In genomic region chr9:54691241-54691805, GRCm38 (mm10) we compare ENCODE assay signal across 8 mouse cellular contexts. TPM values are rescaled to one million over a fixed set of nuclear protein-coding genes. Genes with fewer than 3 reads are reported as not detected.
DNase-seq lines count a peak whose midpoint lies in the region; ATAC-seq and TF ChIP-seq lines count a peak whose summit lies in the region.
"Not testable (repeated sequence)": the region's sequence is repeated elsewhere in the genome, so short reads cannot be mapped to it uniquely, and the experiment has no call there.

No protein-coding gene starts in this region.

- H3K36me3 ChIP-seq in MEL (ENCODE audit: control insufficient read depth in 1 of 2, insufficient read depth in 2 of 2, low read length in 2 of 2); forebrain, embryonic 11.5 days (ENCODE audit: control insufficient read depth, insufficient read depth, low read length); kidney, embryonic 16.5 days (ENCODE audit: insufficient read depth, low read length); liver, embryonic 14.5 days (replicated peaks; ENCODE audit: control insufficient read depth, insufficient read depth, low read depth); midbrain, embryonic 15.5 days (replicated peaks); stomach, embryonic 15.5 days: not testable (repeated sequence)

- H3K4me2 ChIP-seq in forebrain, embryonic 11.5 days (ENCODE audit: low read depth, low read length, severe bottlenecking), result peak overlapping the region; percentile 53
- peak overlapping the region; percentile 61 for H3K4me2 ChIP-seq in kidney, embryonic 16.5 days (replicated peaks; ENCODE audit: low read depth, low read length)
- peak overlapping the region; percentile 67 for H3K4me2 ChIP-seq in liver, embryonic 14.5 days (ENCODE audit: low read depth)
- peak overlapping the region; percentile 61 for H3K4me2 ChIP-seq in midbrain, embryonic 15.5 days
- peak overlapping the region; percentile 65 for H3K4me2 ChIP-seq in stomach, embryonic 15.5 days

- TF ChIP-seq EP300 in MEL (IDR thresholded peaks at IDR 0.05; ENCODE audit: low read depth in 1 of 2, low read length in 2 of 2); liver, embryonic 14.5 days (IDR thresholded peaks at IDR 0.05; ENCODE audit: low read depth): not testable (repeated sequence)

- not testable (repeated sequence) for H3K4me1 ChIP-seq in MEL (ENCODE audit: control insufficient read depth in 1 of 2, insufficient read depth in 2 of 2, low read length in 2 of 2); forebrain, embryonic 11.5 days (replicated peaks; ENCODE audit: control insufficient read depth, insufficient read depth, low read length); kidney, embryonic 16.5 days (ENCODE audit: insufficient read depth, low read length); liver, embryonic 14.5 days (replicated peaks; ENCODE audit: control insufficient read depth in 2 of 2, insufficient read depth in 2 of 2, low read length in 1 of 2); midbrain, embryonic 15.5 days; stomach, embryonic 15.5 days

- not testable (repeated sequence) for TF ChIP-seq RAD21 in MEL (IDR thresholded peaks at IDR 0.05; ENCODE audit: low read depth, low read length)

- H3K27me3 ChIP-seq in MEL (ENCODE audit: control insufficient read depth in 1 of 2, insufficient read depth in 2 of 2, low read length in 2 of 2); forebrain, embryonic 11.5 days (ENCODE audit: control insufficient read depth, insufficient read depth, low read length); kidney, embryonic 16.5 days (ENCODE audit: insufficient read depth, low read length); liver, embryonic 14.5 days (ENCODE audit: control insufficient read depth, insufficient read depth, low read length); midbrain, embryonic 15.5 days (replicated peaks); stomach, embryonic 15.5 days (replicated peaks): not testable (repeated sequence)

- peak overlapping the region; percentile 52 for H3K9ac ChIP-seq in MEL (ENCODE audit: control insufficient read depth, low read depth, low read length, poor library complexity, severe bottlenecking)
- H3K9ac ChIP-seq in forebrain, embryonic 11.5 days (ENCODE audit: low read length), result 0 out of 2 replicates have a peak overlapping the region, but pooled peaks have one; percentile 0
- peak overlapping the region; percentile 46; the same call in 1 of the 2 replicates for H3K9ac ChIP-seq in kidney, embryonic 16.5 days (replicated peaks; ENCODE audit: low read length)
- H3K9ac ChIP-seq in liver, embryonic 14.5 days (replicated peaks), result peak overlapping the region; percentile 48
- peak overlapping the region; percentile 22; the same call in 1 of the 2 replicates for H3K9ac ChIP-seq in midbrain, embryonic 15.5 days
- H3K9ac ChIP-seq in stomach, embryonic 15.5 days, result not testable (repeated sequence)

- H3K9me3 ChIP-seq in MEL (replicated peaks; ENCODE audit: insufficient read depth, low read length); forebrain, embryonic 11.5 days (ENCODE audit: control insufficient read depth, low read length); kidney, embryonic 16.5 days (ENCODE audit: low read length); liver, embryonic 14.5 days (ENCODE audit: control insufficient read depth, low read length); midbrain, embryonic 15.5 days; stomach, embryonic 15.5 days: not testable (repeated sequence)

- peak overlapping the region; percentile 45 to 66 for H3K4me3 ChIP-seq in MEL (ENCODE audit: control insufficient read depth in 1 of 2, insufficient read depth in 1 of 2, low read depth in 2 of 2, low read length in 2 of 2)
- H3K4me3 ChIP-seq in forebrain, embryonic 11.5 days (ENCODE audit: low read depth, low read length), result peak overlapping the region; percentile 6
- peak overlapping the region; percentile 37 for H3K4me3 ChIP-seq in kidney, embryonic 16.5 days (ENCODE audit: low read length)
- peak overlapping the region; percentile 37 to 39 for H3K4me3 ChIP-seq in liver, embryonic 14.5 days (ENCODE audit: insufficient read depth in 1 of 2, low read depth in 2 of 2, low read length in 2 of 2)
- peak overlapping the region; percentile 32 for H3K4me3 ChIP-seq in midbrain, embryonic 15.5 days
- peak overlapping the region; percentile 28 for H3K4me3 ChIP-seq in stomach, embryonic 15.5 days (replicated peaks)

- WGBS in forebrain, embryonic 11.5 days, result 5% methylated on average over 31 of the region's 31 CpGs
- WGBS in kidney, embryonic 16.5 days, result 3% methylated on average over 31 of the region's 31 CpGs
- WGBS in liver, embryonic 14.5 days (ENCODE audit: insufficient replicate concordance), result 4% methylated on average over 30 of the region's 31 CpGs
- 4% methylated on average over 30 of the region's 31 CpGs for WGBS in midbrain, embryonic 15.5 days
- WGBS in stomach, embryonic 15.5 days, result 4% methylated on average over 31 of the region's 31 CpGs

- peak; percentile 39; the same call in 1 of the 2 replicates for ATAC-seq in forebrain, embryonic 11.5 days (replicated peaks; ENCODE audit: low FRiP score)
- ATAC-seq in kidney, embryonic 16.5 days (ENCODE audit: low FRiP score, low TSS enrichment), result not testable (repeated sequence)
- peak; percentile 65; the same call in 1 of the 2 replicates for ATAC-seq in liver, embryonic 14.5 days (ENCODE audit: insufficient read depth)
- 0 out of 2 replicates have a peak, but pooled peaks have one; percentile 30 for ATAC-seq in midbrain, embryonic 15.5 days (replicated peaks)
- ATAC-seq in stomach, embryonic 15.5 days (ENCODE audit: insufficient read depth, low FRiP score, low read depth), result 0 out of 2 replicates have a peak, but pooled peaks have one; percentile 56

- not testable (repeated sequence) for TF ChIP-seq POLR2A in MEL (IDR thresholded peaks at IDR 0.05; ENCODE audit: control insufficient read depth in 1 of 2, insufficient read depth in 1 of 2, low read depth in 1 of 2, low read length in 2 of 2, poor library complexity in 1 of 2)

- not testable (repeated sequence) for H3K79me2 ChIP-seq in MEL (ENCODE audit: control insufficient read depth, insufficient read depth, low read length, poor library complexity)

- peak; percentile 28 for DNase-seq in MEL (ENCODE audit: low read depth, low spot score)
- DNase-seq in cerebellum, postnatal 14 days, result peak; percentile 32 to 35
- peak; percentile 61 for DNase-seq in forebrain, embryonic 11.5 days (ENCODE audit: low spot score)
- DNase-seq in heart, postnatal 10 days, result peak; percentile 44 to 47
- not testable (repeated sequence) for DNase-seq in liver, embryonic 14.5 days (ENCODE audit: low read depth in 3 of 3, low spot score in 3 of 3)

- intact Hi-C loops in heart, postnatal 10 days (cut with DNase I), result not testable (repeated sequence)

- TF ChIP-seq CTCF in MEL (IDR thresholded peaks at IDR 0.05 in 2 of 3, conservative IDR thresholded peaks at IDR 0.05 in 1 of 3; ENCODE audit: control insufficient read depth in 1 of 3, insufficient read depth in 1 of 3, low read depth in 2 of 3, low read length in 3 of 3, poor library complexity in 1 of 3, severe bottlenecking in 1 of 3); liver, embryonic 14.5 days (IDR thresholded peaks at IDR 0.05; ENCODE audit: low read depth): not testable (repeated sequence)

- H3K27ac ChIP-seq in MEL (ENCODE audit: control insufficient read depth, low read depth, low read length); forebrain, embryonic 11.5 days (ENCODE audit: low read depth, low read length); kidney, embryonic 16.5 days (ENCODE audit: low read length); liver, embryonic 14.5 days; midbrain, embryonic 15.5 days; stomach, embryonic 15.5 days: not testable (repeated sequence)

RNA-seq across cellular contexts. Expression of gene Dnaja4, which starts 7.3 kb away (rescaled TPM):
- total RNA-seq in MEL (2012; rRNA removed), result 7.5 and 10.9 TPM in 2 replicates
- 10 to 100 TPM in 1 of 2 experiments, not detected in 1; 13.0 TPM for polyA plus RNA-seq in MEL (2012; ENCODE audit: insufficient read depth in 1 of 2, insufficient read length in 2 of 2, low read depth in 1 of 2, low replicate concordance in 2 of 2, missing spikeins in 1 of 2)
- 2.3 and 3.1 TPM in 2 replicates for polyA plus RNA-seq in forebrain, embryonic 11.5 days (2014; fragmentation: Nextera tagmentation; extraction: Ambion mirVana)
- 10 to 100 TPM; 44.1 to 53.9 TPM for total RNA-seq in heart, postnatal 10 days (2021)
- polyA plus RNA-seq in kidney, embryonic 16.5 days (2015; fragmentation: Nextera tagmentation; extraction: Ambion mirVana), result 3.1 and 3.7 TPM in 2 replicates
- 11.9 and 16.4 TPM in 2 replicates for polyA plus RNA-seq in liver, embryonic 14.5 days (2012; rRNA removed)
- polyA plus RNA-seq in liver, embryonic 14.5 days (2014; fragmentation: Nextera tagmentation; extraction: Ambion mirVana), result 20.1 and 20.3 TPM in 2 replicates
- polyA plus RNA-seq in midbrain, embryonic 15.5 days (2015; fragmentation: Nextera tagmentation; extraction: Ambion mirVana), result 7.1 and 7.2 TPM in 2 replicates
- polyA plus RNA-seq in stomach, embryonic 15.5 days (2015; fragmentation: Nextera tagmentation; extraction: Ambion mirVana), result 5.8 and 7.3 TPM in 2 replicates

RNA-seq across cellular contexts. Expression of gene Acsbg1, which starts 29.7 kb away (rescaled TPM):
- total RNA-seq in MEL (2012; rRNA removed), result 8.3 and 11.9 TPM in 2 replicates
- polyA plus RNA-seq in MEL (2012; ENCODE audit: insufficient read depth in 1 of 2, insufficient read length in 2 of 2, low read depth in 1 of 2, low replicate concordance in 2 of 2, missing spikeins in 1 of 2), result 1 to 10 TPM in 1 of 2 experiments, not detected in 1; 8.8 TPM
- 18.4 and 19.2 TPM in 2 replicates for polyA plus RNA-seq in forebrain, embryonic 11.5 days (2014; fragmentation: Nextera tagmentation; extraction: Ambion mirVana)
- under 1 TPM in 1 of 2 experiments, not detected in 1; 0.62 TPM for total RNA-seq in heart, postnatal 10 days (2021)
- polyA plus RNA-seq in kidney, embryonic 16.5 days (2015; fragmentation: Nextera tagmentation; extraction: Ambion mirVana), result 3.3 and 4.4 TPM in 2 replicates
- 0.04 and 0.09 TPM in 2 replicates for polyA plus RNA-seq in liver, embryonic 14.5 days (2012; rRNA removed)
- 0.13 TPM in 1 of 2 replicates, not detected in the other for polyA plus RNA-seq in liver, embryonic 14.5 days (2014; fragmentation: Nextera tagmentation; extraction: Ambion mirVana)
- 17.9 and 22.6 TPM in 2 replicates for polyA plus RNA-seq in midbrain, embryonic 15.5 days (2015; fragmentation: Nextera tagmentation; extraction: Ambion mirVana)
- polyA plus RNA-seq in stomach, embryonic 15.5 days (2015; fragmentation: Nextera tagmentation; extraction: Ambion mirVana), result 1.9 and 3.1 TPM in 2 replicates

RNA-seq across cellular contexts. Expression of gene Wdr61, which starts 43.0 kb away (rescaled TPM):
- 209 and 217 TPM in 2 replicates for total RNA-seq in MEL (2012; rRNA removed)
- 100 to 1,000 TPM in 1 of 2 experiments, not detected in 1; 182 TPM for polyA plus RNA-seq in MEL (2012; ENCODE audit: insufficient read depth in 1 of 2, insufficient read length in 2 of 2, low read depth in 1 of 2, low replicate concordance in 2 of 2, missing spikeins in 1 of 2)
- 158 and 159 TPM in 2 replicates for polyA plus RNA-seq in forebrain, embryonic 11.5 days (2014; fragmentation: Nextera tagmentation; extraction: Ambion mirVana)
- total RNA-seq in heart, postnatal 10 days (2021), result 10 to 100 TPM; 39.7 to 45.6 TPM
- polyA plus RNA-seq in kidney, embryonic 16.5 days (2015; fragmentation: Nextera tagmentation; extraction: Ambion mirVana), result 149 and 153 TPM in 2 replicates
- polyA plus RNA-seq in liver, embryonic 14.5 days (2012; rRNA removed), result 34.8 and 50.6 TPM in 2 replicates
- polyA plus RNA-seq in liver, embryonic 14.5 days (2014; fragmentation: Nextera tagmentation; extraction: Ambion mirVana), result 106 and 108 TPM in 2 replicates
- 89.8 and 95.0 TPM in 2 replicates for polyA plus RNA-seq in midbrain, embryonic 15.5 days (2015; fragmentation: Nextera tagmentation; extraction: Ambion mirVana)
- polyA plus RNA-seq in stomach, embryonic 15.5 days (2015; fragmentation: Nextera tagmentation; extraction: Ambion mirVana), result 147 and 164 TPM in 2 replicates
